Mouse (Mus musculus) hindbrain, embryonic 10.5 days (tissue): ENCODE results near the gene Pbxip1. TPM values are rescaled to one million over a fixed set of nuclear protein-coding genes. Genes with fewer than 3 reads are reported as not detected.

ENCODE experiments used
- DNase-seq: peaks from one replicate; pipeline ENCODE4 v3.0.0-alpha.2; 2017; ENCODE audit warnings: low spot score
- H3K27ac ChIP-seq: fragments of 300-500 bp; sonication (generic); 2 replicates; pipeline ENCODE4 v1.5.1; 2016; ENCODE audit warnings: mild to moderate bottlenecking, moderate library complexity
- H3K27me3 ChIP-seq: fragments of 300-500 bp; sonication (generic); 2 replicates; pipeline ENCODE4 v1.6.1; 2016; ENCODE audit warnings: mild to moderate bottlenecking; ENCODE audit not compliant: poor library complexity, insufficient read depth, severe bottlenecking
- H3K36me3 ChIP-seq: fragments of 300-500 bp; sonication (generic); 2 replicates; pipeline ENCODE4 v1.6.1; 2016; ENCODE audit warnings: mild to moderate bottlenecking, moderate library complexity
- H3K4me1 ChIP-seq: fragments of 300-500 bp; sonication (generic); replicated peaks from 2 replicates; pipeline ENCODE4 v1.6.1; 2016; ENCODE audit warnings: mild to moderate bottlenecking
- H3K4me3 ChIP-seq: fragments of 300-500 bp; sonication (generic); 2 replicates; pipeline ENCODE4 v1.5.1; 2016; ENCODE audit warnings: mild to moderate bottlenecking, moderate library complexity
- H3K9me3 ChIP-seq: fragments of 300-500 bp; sonication (generic); 2 replicates; pipeline ENCODE4 v1.6.1; 2016; ENCODE audit warnings: mild to moderate bottlenecking, moderate library complexity
- WGBS: fragments of 180-500 bp; shearing (Covaris S2); methylation state at CpG from one replicate; pipeline ENCODE4 v1.1.7; 2016; 5-methylcytosine and 5-hydroxymethylcytosine counted together
- polyA plus RNA-seq: library from polyadenylated mRNA; unstranded; fragments of >200 nt; fragmentation: Nextera tagmentation; extraction: Ambion mirVana; gene quantifications from 2 replicates; pipeline ENCODE4 v1.2.1, GENCODE M21; 2016

Pbxip1 gene
- polyA plus RNA-seq, 1 experiment from 2014 or later: 21.6 TPM

DNA sequence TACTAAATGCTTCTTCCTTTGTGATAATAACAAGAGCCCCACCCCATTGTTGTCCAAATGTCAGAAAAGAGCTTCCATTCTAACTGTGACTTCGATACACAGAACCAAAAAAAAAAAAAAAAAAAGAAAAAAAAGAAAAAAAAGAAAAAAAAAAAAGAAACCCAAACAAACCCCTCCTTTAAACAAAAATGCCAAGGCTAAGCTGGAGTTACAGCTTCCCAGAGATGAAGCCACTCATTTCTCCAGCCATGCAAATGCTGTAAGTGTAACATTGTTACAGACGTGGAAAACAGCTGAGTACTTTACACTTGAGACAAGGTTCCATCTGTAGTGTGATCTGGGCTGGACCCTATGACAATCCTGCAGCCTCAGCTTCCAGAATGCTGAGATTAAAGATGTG is 19.4 kb upstream of the Pbxip1 start:
- Histone ChIP-seq H3K4me1 (peaks cover 42% of the 10 kb centered on the region), H3K9me3 (no peaks in the 10 kb centered on the region), H3K36me3 (peaks cover 38% of the 10 kb centered on the region), H3K27me3 (no peaks in the 10 kb centered on the region), H3K4me3 (peak overlapping the region; percentile 70), H3K27ac (peak overlapping the region; percentile 96)
- no peak for DNase-seq
- 37% methylated on average over 2 of the region's 2 CpGs for WGBS

GRCm38 (mm10) chr3:89417840-89418169 is 18.7 kb upstream of the Pbxip1 start:
- Histone ChIP-seq H3K4me3 (peak overlapping the region; percentile 70), H3K36me3 (peaks cover 37% of the 10 kb centered on the region), H3K4me1 (peaks cover 47% of the 10 kb centered on the region), H3K27me3 (no peaks in the 10 kb centered on the region), H3K27ac (peak overlapping the region; percentile 96), H3K9me3 (no peaks in the 10 kb centered on the region)
- WGBS: 0% methylated on average over 20 of the region's 20 CpGs
- no peak for DNase-seq

GRCm38 (mm10) chr3:89418170-89418860 is 18.2 kb upstream of the Pbxip1 start, which contains the start of the genes Cks1b and Shc1:
Gene Cks1b (minus strand): TSS chr3:89418383.
Gene Shc1 (plus strand): TSS chr3:89418443.
- H3K4me3 ChIP-seq: peak within 1 kb of the TSS; percentile 70
- H3K27me3 ChIP-seq: no peaks in the 10 kb centered on the region
- WGBS: under 1% methylated on average over 39 of the region's 39 CpGs
- H3K27ac ChIP-seq: peak within 1 kb of the TSS; percentile 96
- peaks cover 36% of the 10 kb centered on the region for H3K36me3 ChIP-seq
- DNase-seq: peak; percentile 98
- H3K4me1 ChIP-seq: peaks cover 51% of the 10 kb centered on the region
- H3K9me3 ChIP-seq: no peaks in the 10 kb centered on the region

- no peaks in the 10 kb centered on the region for H3K27me3 ChIP-seq
- H3K4me1 ChIP-seq: peaks cover 55% of the 10 kb centered on the region
- peak; percentile 83 for DNase-seq
- H3K36me3 ChIP-seq: peaks cover 37% of the 10 kb centered on the region
- H3K4me3 ChIP-seq: peak overlapping the region; percentile 70
- no peaks in the 10 kb centered on the region for H3K9me3 ChIP-seq
- peak overlapping the region; percentile 96 for H3K27ac ChIP-seq
- under 1% methylated on average over 16 of the region's 16 CpGs for WGBS
These were observed 17.6 kb upstream of the Pbxip1 start for GRCm38 (mm10) chr3:89418861-89419250.

- peak; percentile 51 for DNase-seq
- Histone ChIP-seq H3K27ac (peak overlapping the region; percentile 96), H3K4me1 (peaks cover 55% of the 10 kb centered on the region), H3K9me3 (no peaks in the 10 kb centered on the region), H3K36me3 (peaks cover 37% of the 10 kb centered on the region), H3K27me3 (no peaks in the 10 kb centered on the region), H3K4me3 (peak overlapping the region; percentile 70)
- 3% methylated on average over 9 of the region's 9 CpGs for WGBS
These were observed 16.9 kb upstream of the Pbxip1 start for GRCm38 (mm10) chr3:89419571-89419970.

DNA sequence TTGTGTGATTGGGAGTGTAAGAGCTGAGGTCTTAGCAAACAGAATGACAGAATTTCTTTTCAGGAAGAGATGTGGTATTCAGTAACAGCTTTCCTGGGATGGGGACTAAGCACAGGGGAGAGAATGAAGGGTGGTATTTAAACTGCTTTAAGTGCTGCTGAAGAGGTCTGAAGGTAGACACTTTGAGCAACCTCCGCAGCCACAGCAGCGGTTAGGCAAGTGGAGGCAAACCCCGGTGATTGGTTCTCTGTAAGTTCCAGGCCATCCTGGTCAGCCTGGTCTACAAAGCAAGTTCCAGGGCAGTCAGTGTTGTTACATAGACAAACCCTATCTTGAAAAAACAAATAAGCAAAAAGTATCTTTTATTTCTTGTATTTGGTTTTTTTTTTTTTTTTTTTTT is 16.5 kb upstream of the Pbxip1 start:
- H3K4me3 ChIP-seq: peak overlapping the region; percentile 70
- H3K27ac ChIP-seq: peak overlapping the region; percentile 96
- no peak for DNase-seq
- H3K36me3 ChIP-seq: peaks cover 37% of the 10 kb centered on the region
- H3K4me1 ChIP-seq: peaks cover 55% of the 10 kb centered on the region
- no peaks in the 10 kb centered on the region for H3K27me3 ChIP-seq
- WGBS: 35% methylated on average over 3 of the region's 3 CpGs
- H3K9me3 ChIP-seq: no peaks in the 10 kb centered on the region

GRCm38 (mm10) chr3:89420421-89420820 is 16.1 kb upstream of the Pbxip1 start:
- no peaks in the 10 kb centered on the region for H3K27me3 ChIP-seq
- WGBS: 69% methylated on average over 2 of the region's 2 CpGs
- peaks cover 37% of the 10 kb centered on the region for H3K36me3 ChIP-seq
- peak overlapping the region; percentile 86 for H3K27ac ChIP-seq
- H3K4me3 ChIP-seq: peak overlapping the region; percentile 54
- no peak for DNase-seq
- no peaks in the 10 kb centered on the region for H3K9me3 ChIP-seq
- peaks cover 55% of the 10 kb centered on the region for H3K4me1 ChIP-seq

- peaks cover 37% of the 10 kb centered on the region for H3K36me3 ChIP-seq
- H3K4me3 ChIP-seq: peak overlapping the region; percentile 54
- no peaks in the 10 kb centered on the region for H3K27me3 ChIP-seq
- peaks cover 53% of the 10 kb centered on the region for H3K4me1 ChIP-seq
- 2% methylated on average over 11 of the region's 11 CpGs for WGBS
- peak; percentile 77 for DNase-seq
- H3K27ac ChIP-seq: peak overlapping the region; percentile 86
- no peaks in the 10 kb centered on the region for H3K9me3 ChIP-seq
These were observed 15.3 kb upstream of the Pbxip1 start for GRCm38 (mm10) chr3:89421002-89421774.

- Histone ChIP-seq H3K27ac (peak overlapping the region; percentile 86), H3K4me1 (peaks cover 46% of the 10 kb centered on the region), H3K36me3 (peaks cover 41% of the 10 kb centered on the region), H3K4me3 (peak overlapping the region; percentile 54), H3K27me3 (no peaks in the 10 kb centered on the region), H3K9me3 (no peaks in the 10 kb centered on the region)
- 4% methylated on average over 22 of the region's 22 CpGs for WGBS
- peak; percentile 21 for DNase-seq
These were observed 14.6 kb upstream of the Pbxip1 start for GRCm38 (mm10) chr3:89421810-89422473.

DNA sequence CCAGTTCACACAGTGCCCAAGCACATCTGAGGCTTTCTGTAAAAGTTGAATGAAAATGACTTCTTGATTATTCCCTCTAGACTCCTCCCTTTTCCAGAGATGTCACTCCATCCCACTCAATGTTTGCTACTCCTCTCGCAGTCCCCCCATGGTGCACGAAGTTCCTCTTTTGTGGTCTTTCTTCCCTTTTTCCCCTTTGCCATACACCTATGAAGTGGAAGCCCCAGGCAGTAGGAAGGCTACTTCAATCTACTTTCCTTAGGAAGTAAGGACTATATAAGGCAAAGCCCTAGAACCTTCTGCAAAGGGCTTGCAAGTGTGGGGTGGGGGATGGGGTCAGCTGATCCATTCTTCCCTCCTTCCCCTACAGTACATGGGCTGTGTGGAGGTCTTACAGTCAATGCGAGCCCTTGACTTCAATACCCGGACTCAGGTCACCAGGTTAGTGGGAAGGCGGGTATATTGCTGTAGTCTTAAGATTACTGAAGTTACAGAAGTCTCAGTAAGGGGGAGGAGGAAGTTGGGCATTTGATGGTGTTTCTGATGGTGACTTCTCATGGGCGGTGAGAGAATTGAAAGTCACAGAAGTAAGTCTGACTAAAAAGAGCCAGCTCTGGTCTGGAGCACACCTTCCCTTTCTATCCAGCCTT is 13.8 kb upstream of the Pbxip1 start:
- 71% methylated on average over 6 of the region's 6 CpGs for WGBS
- no peaks in the 10 kb centered on the region for H3K9me3 ChIP-seq
- H3K36me3 ChIP-seq: peaks cover 48% of the 10 kb centered on the region
- peak overlapping the region; percentile 86 for H3K27ac ChIP-seq
- peak overlapping the region; percentile 54 for H3K4me3 ChIP-seq
- no peak for DNase-seq
- H3K27me3 ChIP-seq: no peaks in the 10 kb centered on the region
- H3K4me1 ChIP-seq: peaks cover 46% of the 10 kb centered on the region

DNA sequence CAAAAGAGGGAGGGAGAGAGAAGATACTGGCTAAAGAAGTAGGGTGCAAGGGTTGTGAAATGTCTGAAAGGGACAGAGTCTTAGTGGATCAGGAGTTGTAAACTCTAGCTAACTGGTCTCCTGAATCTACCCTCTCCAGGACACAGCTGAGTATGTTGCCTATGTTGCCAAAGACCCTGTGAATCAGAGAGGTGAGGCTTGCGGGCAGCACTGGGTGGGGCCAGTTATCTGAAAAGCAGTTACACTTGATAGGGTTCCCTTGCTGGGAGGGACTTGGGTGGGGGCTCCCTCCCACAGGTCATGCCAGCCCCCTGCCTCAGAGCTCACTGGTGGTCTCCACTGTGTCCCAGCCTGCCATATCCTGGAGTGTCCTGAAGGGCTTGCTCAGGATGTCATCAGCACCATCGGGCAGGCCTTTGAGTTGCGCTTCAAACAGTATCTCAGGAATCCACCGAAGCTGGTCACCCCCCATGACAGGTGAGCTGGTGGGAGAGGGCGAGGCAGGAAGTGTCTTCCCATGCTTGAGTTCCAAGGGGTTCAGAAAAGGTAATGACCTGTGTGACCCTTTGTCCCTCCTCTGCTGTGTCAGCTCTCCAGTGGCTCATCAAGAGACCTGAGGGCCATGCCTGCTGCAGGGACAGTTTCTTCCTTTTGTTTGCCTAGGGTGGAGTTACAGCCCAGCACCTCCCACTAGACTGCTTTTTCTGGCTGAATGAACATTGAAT is 11.9 kb upstream of the Pbxip1 start:
- no peak overlapping the region for H3K27ac ChIP-seq
- H3K4me3 ChIP-seq: no peak overlapping the region
- no peaks in the 10 kb centered on the region for H3K27me3 ChIP-seq
- no peaks in the 10 kb centered on the region for H3K9me3 ChIP-seq
- H3K4me1 ChIP-seq: peaks cover 40% of the 10 kb centered on the region
- 88% methylated on average over 5 of the region's 5 CpGs for WGBS
- no peak for DNase-seq
- peaks cover 57% of the 10 kb centered on the region for H3K36me3 ChIP-seq

DNA sequence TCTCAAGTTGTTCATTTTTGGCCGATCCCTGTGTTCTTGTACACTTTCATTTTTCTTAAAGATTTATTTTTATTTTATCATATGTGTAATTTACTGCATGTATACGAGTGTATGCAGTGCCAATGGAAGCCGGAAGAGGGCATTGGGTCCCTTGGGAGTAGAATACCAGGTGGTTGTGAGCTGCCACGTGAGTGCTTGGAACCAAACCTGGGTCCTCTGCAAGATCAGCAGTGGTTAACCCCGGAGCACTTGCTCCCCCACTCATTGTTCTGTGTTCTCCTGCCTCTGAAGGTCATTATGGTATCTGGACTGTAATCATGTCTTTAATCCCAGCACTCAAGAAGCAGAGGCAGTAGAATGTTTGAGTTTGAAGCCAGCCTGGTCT is 11.4 kb upstream of the Pbxip1 start:
- 87% methylated on average over 5 of the region's 5 CpGs for WGBS
- Histone ChIP-seq H3K36me3 (peaks cover 57% of the 10 kb centered on the region), H3K27me3 (no peaks in the 10 kb centered on the region), H3K4me1 (peaks cover 40% of the 10 kb centered on the region), H3K4me3 (no peak overlapping the region; the same call in 1 of the 2 replicates), H3K27ac (no peak overlapping the region), H3K9me3 (no peaks in the 10 kb centered on the region)
- no peak for DNase-seq
